Mouse (Mus musculus): ENCODE data around the gene Pigz.

DNA sequence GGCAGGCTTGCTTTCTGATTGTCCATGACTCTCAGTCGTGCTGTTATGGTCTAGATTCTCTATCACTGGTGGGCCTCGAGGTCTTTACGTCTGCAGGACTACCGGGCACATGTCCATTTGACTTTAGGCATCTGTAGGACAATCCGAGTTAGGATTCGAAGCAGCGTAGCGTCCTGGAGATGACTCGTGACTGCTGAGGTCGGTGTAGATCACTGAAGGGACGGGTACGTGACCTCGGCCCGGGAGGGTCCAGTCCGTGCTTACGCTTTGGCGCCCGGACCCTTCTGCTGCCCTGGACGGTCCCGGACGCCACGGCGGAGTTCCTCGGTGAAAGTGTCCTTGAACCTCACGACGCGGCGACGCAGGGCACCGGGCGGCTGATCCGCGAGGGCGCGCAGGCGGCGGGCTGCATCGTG, 14.3 kb downstream of the Pigz start:
- TF ChIP-seq POLR2A (IDR thresholded peaks at IDR 0.05; ENCODE audit: borderline replicate concordance, insufficient read depth, low read length) (no peak), CTCF (IDR thresholded peaks at IDR 0.05; ENCODE audit: borderline replicate concordance, insufficient read depth, low read depth, low read length) (no peak)
